Mouse (Mus musculus) CH12.LX (cell line): ENCODE measurements around the gene Dclk1. TPM values are rescaled to one million over a fixed set of nuclear protein-coding genes. Genes with fewer than 3 reads are reported as not detected.

ENCODE experiments used
- DNase-seq: peaks from one replicate; pipeline ENCODE4 v3.0.0-alpha.2; 2013; ENCODE audit errors: extremely low read depth
- H3K27ac ChIP-seq: 2 replicates; pipeline ENCODE4 v1.5.1; 2012; ENCODE audit warnings: low read depth, mild to moderate bottlenecking, control low read depth, moderate library complexity; ENCODE audit not compliant: insufficient read depth
- H3K27me3 ChIP-seq: replicated peaks from 2 replicates; pipeline ENCODE3; 2012; ENCODE audit warnings: inconsistent platforms
- H3K36me3 ChIP-seq, 2 experiments: replicated peaks in 1 of 2; 2 replicates each; pipeline versions ENCODE3 to v1.6.1; 2012; ENCODE audit warnings: inconsistent platforms in 1 of 2, low read length in 1 of 2, mild to moderate bottlenecking in 1 of 2, mixed read lengths in 1 of 2, moderate library complexity in 1 of 2; ENCODE audit not compliant: control insufficient read depth in 1 of 2, insufficient read depth in 1 of 2
- H3K4me1 ChIP-seq, 2 experiments: 2 replicates each; pipeline ENCODE4 v1.6.1; 2012; ENCODE audit warnings: inconsistent platforms in 1 of 2, moderate library complexity in 1 of 2; ENCODE audit not compliant: insufficient read depth in 2 of 2, control insufficient read depth in 1 of 2
- H3K4me2 ChIP-seq: 2 replicates; pipeline ENCODE4 v1.6.1; 2012; ENCODE audit warnings: low read depth, mild to moderate bottlenecking, control low read depth; ENCODE audit not compliant: poor library complexity, insufficient read depth, severe bottlenecking
- H3K4me3 ChIP-seq, 3 experiments: fragments of 150-350 bp in 1 of 3; sonication (generic) in 1 of 3; replicated peaks in 1 of 3; 2 replicates each; pipeline versions ENCODE3 to v1.5.1; 2011 to 2012; ENCODE audit warnings: low read depth in 2 of 3, low read length in 2 of 3, mild to moderate bottlenecking in 2 of 3, moderate library complexity in 2 of 3, control low read depth in 1 of 3, improper control_type of control experiment in 1 of 3, inconsistent platforms in 1 of 3, mixed read lengths in 1 of 3; ENCODE audit not compliant: poor library complexity in 1 of 3
- H3K79me2 ChIP-seq: replicated peaks from 2 replicates; pipeline ENCODE4 v1.6.1; 2012; ENCODE audit warnings: mild to moderate bottlenecking, moderate library complexity; ENCODE audit not compliant: control insufficient read depth, poor library complexity, insufficient read depth, severe bottlenecking; ENCODE audit errors: extremely low read depth
- H3K9ac ChIP-seq: 2 replicates; pipeline ENCODE4 v1.6.1; 2012; ENCODE audit warnings: low read depth, mild to moderate bottlenecking, control low read depth, moderate library complexity; ENCODE audit not compliant: insufficient read depth
- H3K9me3 ChIP-seq: replicated peaks from 2 replicates; pipeline ENCODE3; 2012; ENCODE audit warnings: low read length, inconsistent platforms, mixed read lengths
- BHLHE40 ChIP-seq: IDR thresholded peaks from 2 replicates; pipeline ENCODE4 v1.6.1; 2011; ENCODE audit warnings: mild to moderate bottlenecking, low read depth, low read length, improper control_type of control experiment
- CHD2 ChIP-seq: IDR thresholded peaks from 2 replicates; pipeline ENCODE4 v1.6.1; 2011; ENCODE audit warnings: low read length, improper control_type of control experiment
- E2F4 ChIP-seq: IDR thresholded peaks from 2 replicates; pipeline ENCODE4 v1.6.1; 2011; ENCODE audit warnings: low read depth, low read length, improper control_type of control experiment; ENCODE audit not compliant: insufficient replicate concordance
- ELF1 ChIP-seq: IDR thresholded peaks from 2 replicates; pipeline ENCODE4 v1.6.1; 2014; ENCODE audit warnings: low read depth, mild to moderate bottlenecking, inconsistent platforms, low read length, improper control_type of control experiment
- EP300 ChIP-seq: IDR thresholded peaks from 2 replicates; pipeline ENCODE4 v1.6.1; 2011; ENCODE audit warnings: low read length, improper control_type of control experiment
- ETS1 ChIP-seq: conservative IDR thresholded peaks from 2 replicates; pipeline ENCODE4 v1.6.1; 2012; ENCODE audit warnings: low read depth, mild to moderate bottlenecking, inconsistent platforms, low read length, improper control_type of control experiment, moderate library complexity
- GABPA ChIP-seq: IDR thresholded peaks from 2 replicates; pipeline ENCODE4 v1.6.1; 2012; ENCODE audit warnings: low read depth, low read length, improper control_type of control experiment, inconsistent platforms; ENCODE audit not compliant: insufficient replicate concordance
- HCFC1 ChIP-seq: IDR thresholded peaks from 2 replicates; pipeline ENCODE4 v1.6.1; 2012; ENCODE audit warnings: low read depth, mild to moderate bottlenecking, inconsistent platforms, low read length, improper control_type of control experiment
- JUN ChIP-seq: IDR thresholded peaks from 2 replicates; pipeline ENCODE4 v1.6.1; 2011; ENCODE audit warnings: low read depth, mild to moderate bottlenecking, low read length, improper control_type of control experiment, moderate library complexity; ENCODE audit not compliant: insufficient read depth
- JUND ChIP-seq: conservative IDR thresholded peaks from 2 replicates; pipeline ENCODE4 v1.6.1; 2011; ENCODE audit warnings: low read depth, low read length, improper control_type of control experiment
- KAT2A ChIP-seq: IDR thresholded peaks from 2 replicates; pipeline ENCODE4 v1.6.1; 2012; ENCODE audit warnings: low read length, improper control_type of control experiment, inconsistent platforms; ENCODE audit not compliant: insufficient replicate concordance
- MAX ChIP-seq: IDR thresholded peaks from 2 replicates; pipeline ENCODE4 v1.6.1; 2011; ENCODE audit warnings: low read length, improper control_type of control experiment
- MXI1 ChIP-seq: IDR thresholded peaks from 2 replicates; pipeline ENCODE4 v1.6.1; 2011; ENCODE audit warnings: mild to moderate bottlenecking, low read depth, low read length, improper control_type of control experiment
- NELFE ChIP-seq: IDR thresholded peaks from 2 replicates; pipeline ENCODE4 v1.6.1; 2011; ENCODE audit warnings: low read depth, low read length, improper control_type of control experiment
- NRF1 ChIP-seq: IDR thresholded peaks from 2 replicates; pipeline ENCODE4 v1.6.1; 2014; ENCODE audit warnings: low read depth, mild to moderate bottlenecking, inconsistent platforms, low read length, improper control_type of control experiment, moderate library complexity
- PAX5 ChIP-seq: IDR thresholded peaks from 2 replicates; pipeline ENCODE4 v1.6.1; 2012; ENCODE audit warnings: low read length, inconsistent platforms, mixed read lengths
- SIN3A ChIP-seq: IDR thresholded peaks from 2 replicates; pipeline ENCODE4 v1.6.1; 2012; ENCODE audit warnings: low read length, improper control_type of control experiment, inconsistent platforms
- TBP ChIP-seq: conservative IDR thresholded peaks from 2 replicates; pipeline ENCODE4 v1.6.1; 2011; ENCODE audit warnings: low read depth, low read length, improper control_type of control experiment
- TCF12 ChIP-seq: IDR thresholded peaks from 2 replicates; pipeline ENCODE4 v1.6.1; 2014; ENCODE audit warnings: low read depth, mild to moderate bottlenecking, inconsistent platforms, low read length, improper control_type of control experiment
- UBTF ChIP-seq: IDR thresholded peaks from 2 replicates; pipeline ENCODE4 v1.6.1; 2012; ENCODE audit warnings: low read depth, mild to moderate bottlenecking, inconsistent platforms, low read length, improper control_type of control experiment, moderate library complexity
- USF1 ChIP-seq: IDR thresholded peaks from 2 replicates; pipeline ENCODE4 v1.6.1; 2014; ENCODE audit warnings: low read depth, mild to moderate bottlenecking, inconsistent platforms, low read length, improper control_type of control experiment
- ZC3H11A ChIP-seq: IDR thresholded peaks from 2 replicates; pipeline ENCODE4 v1.6.1; 2012; ENCODE audit warnings: low read depth, mild to moderate bottlenecking, inconsistent platforms, low read length, improper control_type of control experiment
- ZMIZ1 ChIP-seq: IDR thresholded peaks from 2 replicates; pipeline ENCODE4 v1.6.1; 2012; ENCODE audit warnings: low read depth, mild to moderate bottlenecking, inconsistent platforms, low read length, improper control_type of control experiment
- ZNF384 ChIP-seq: IDR thresholded peaks from 2 replicates; pipeline ENCODE4 v1.6.1; 2012; ENCODE audit warnings: low read depth, low read length, improper control_type of control experiment, inconsistent platforms
- dilution Hi-C: fragments of 300-500 bp; cut with MboI; formaldehyde crosslinking; loops from 2 replicates; pipeline ENCODE4 v1.14.3; 2020; ENCODE audit warnings: low sequenced_read_pairs; ENCODE audit not compliant: extremely low pct_unique_long_range_greater_than_20kb, extremely low pct_ligation_motif_present
- in situ Hi-C: fragments of 300-500 bp; cut with MboI; formaldehyde crosslinking; loops from 3 replicates; pipeline ENCODE4 v1.14.3; 2019; ENCODE audit warnings: low sequenced_read_pairs, low pct_ligation_motif_present, low pct_unique_long_range_greater_than_20kb, mixed read lengths
- polyA plus RNA-seq: library from polyadenylated mRNA; unstranded; fragments of >175 nt; gene quantifications from 2 replicates; pipeline ENCODE4 v1.2.1, GENCODE M21; 2012; ENCODE audit warnings: low read depth; ENCODE audit not compliant: insufficient read length
- total RNA-seq, 2 experiments: library from RNA; depleted of rRNA; stranded (reverse); fragments of 300-350 nt in 1 of 2; fragments of >200 nt in 1 of 2; gene quantifications; 2 replicates each; pipeline ENCODE4 v1.2.3; 2012 to 2014

Gene Dclk1
- total and polyA plus RNA-seq, 3 experiments, result not detected

DNA sequence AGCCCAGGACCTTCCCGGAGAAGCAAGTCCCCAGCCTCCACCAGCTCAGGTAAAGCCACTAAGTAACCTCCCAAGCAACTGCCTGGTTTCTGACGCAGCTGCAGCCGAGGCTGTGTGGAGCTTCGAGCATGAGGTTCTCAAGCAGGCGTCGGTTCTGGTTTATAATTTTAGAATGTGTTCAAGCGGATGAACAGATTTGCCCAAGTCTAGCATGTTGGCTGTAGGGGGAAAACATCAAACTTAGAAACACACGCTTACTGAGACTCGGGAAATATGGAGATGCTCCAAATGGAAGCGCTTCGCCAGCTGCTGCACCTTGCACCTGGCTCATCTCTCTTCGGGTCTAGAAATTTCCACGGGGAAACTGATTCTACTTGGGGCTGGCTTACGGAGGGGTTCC is 208.9 kb downstream of the Dclk1 start:
- no peak for TF ChIP-seq BHLHE40
- no peak for TF ChIP-seq TCF12
- TF ChIP-seq ZNF384, result no peak
- no peak for TF ChIP-seq E2F4
- TF ChIP-seq ZC3H11A, result no peak
- TF ChIP-seq ZMIZ1, result no peak
- no peak for TF ChIP-seq CHD2
- TF ChIP-seq GABPA, result no peak
- no peak for TF ChIP-seq JUN
- no peak for TF ChIP-seq NRF1
- no peak for TF ChIP-seq TBP
- TF ChIP-seq, all 38 proteins: peak for 0
- no peaks in the 10 kb centered on the region for H3K79me2 ChIP-seq
- no peak overlapping the region for H3K9ac ChIP-seq
- H3K4me3 ChIP-seq, result no peak overlapping the region
- no peak overlapping the region for H3K27ac ChIP-seq
- peaks cover 70% of the 10 kb centered on the region for H3K9me3 ChIP-seq
- no peak for DNase-seq
- H3K4me1 ChIP-seq, result no peaks in the 10 kb centered on the region
- in situ Hi-C loops, result no loop called here
- H3K27me3 ChIP-seq, result no peaks in the 10 kb centered on the region
- H3K36me3 ChIP-seq, result no peaks in the 10 kb centered on the region
- dilution Hi-C loops, result no loop called here
- H3K4me2 ChIP-seq, result no peak overlapping the region

DNA sequence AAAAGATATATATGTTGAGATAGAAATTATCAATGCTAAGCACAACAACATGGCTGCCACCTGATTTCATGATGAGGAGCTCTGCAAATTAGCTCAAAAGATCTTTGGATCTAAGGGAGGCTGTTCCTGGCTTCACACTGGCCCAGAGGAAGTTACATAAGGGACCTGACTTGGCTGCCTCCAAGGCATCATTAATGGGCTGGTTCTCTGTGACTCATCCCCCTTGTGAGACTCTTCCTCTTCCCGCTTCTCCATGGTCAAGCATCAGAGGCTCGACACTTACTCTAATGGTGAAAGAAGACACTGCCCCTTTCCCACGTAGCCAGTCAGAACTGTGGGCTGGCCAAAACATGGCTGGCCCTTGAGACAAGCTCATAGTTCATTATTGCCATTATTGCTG is 209.7 kb downstream of the Dclk1 start:
- H3K9ac ChIP-seq, result no peak overlapping the region
- H3K27ac ChIP-seq, result no peak overlapping the region
- H3K9me3 ChIP-seq, result peaks cover 72% of the 10 kb centered on the region
- no peaks in the 10 kb centered on the region for H3K79me2 ChIP-seq
- no peak overlapping the region for H3K4me3 ChIP-seq
- no peak for TF ChIP-seq ZMIZ1
- no peak for TF ChIP-seq HCFC1
- TF ChIP-seq JUN, result no peak
- no peak for TF ChIP-seq E2F4
- no peak for TF ChIP-seq SIN3A
- no peak for TF ChIP-seq GABPA
- no peak for TF ChIP-seq BHLHE40
- no peak for TF ChIP-seq JUND
- no peak for TF ChIP-seq ZNF384
- no peak for TF ChIP-seq MAX
- no peak for TF ChIP-seq EP300
- TF ChIP-seq ELF1, result no peak
- TF ChIP-seq MXI1, result no peak
- no peak for TF ChIP-seq TBP
- TF ChIP-seq UBTF, result no peak
- TF ChIP-seq KAT2A, result no peak
- no peak for TF ChIP-seq NELFE
- no peak for TF ChIP-seq USF1
- no peak for TF ChIP-seq ETS1
- TF ChIP-seq PAX5, result no peak
- no peak overlapping the region for H3K4me2 ChIP-seq
- H3K4me1 ChIP-seq, result no peaks in the 10 kb centered on the region
- in situ Hi-C loops, result no loop called here
- H3K36me3 ChIP-seq, result no peaks in the 10 kb centered on the region
- no peak for DNase-seq
- dilution Hi-C loops, result no loop called here
- H3K27me3 ChIP-seq, result no peaks in the 10 kb centered on the region
